Mouse (Mus musculus): ENCODE measurements at regions not wholly inside any gene's neighbourhood (a gene's known extent, or its start where the extent isn't known, plus 50 kb on each side); places are given as distances from the start of the nearest gene placed in this dataset.

- in situ Hi-C loops (cut with MboI, MseI), result no loop called here
These were observed 558.0 kb downstream of the Ebf1 start for GRCm38 (mm10) chr11:45174811-45175798.

- in situ Hi-C loops (cut with MboI, MseI), result no loop called here
These were observed 559.9 kb downstream of the Ebf1 start for GRCm38 (mm10) chr11:45176971-45177370.

- in situ Hi-C loops (cut with MboI, MseI), result no loop called here
These were observed 560.9 kb downstream of the Ebf1 start for GRCm38 (mm10) chr11:45178036-45178435.

- in situ Hi-C loops (cut with MboI, MseI), result no loop called here
These were observed 561.9 kb downstream of the Ebf1 start for GRCm38 (mm10) chr11:45179019-45179418.

GRCm38 (mm10) chr11:45190601-45191370 lies 573.7 kb downstream of the Ebf1 start:
- in situ Hi-C loops (cut with MboI, MseI), result no loop called here

GRCm38 (mm10) chr11:45191392-45192189 lies 574.5 kb downstream of the Ebf1 start:
- in situ Hi-C loops (cut with MboI, MseI), result no loop called here

GRCm38 (mm10) chr11:45193319-45193718 lies 576.2 kb downstream of the Ebf1 start:
- in situ Hi-C loops (cut with MboI, MseI), result no loop called here

- in situ Hi-C loops (cut with MboI, MseI), result no loop called here
These were observed 582.4 kb downstream of the Ebf1 start for GRCm38 (mm10) chr11:45199520-45199919.

- in situ Hi-C loops (cut with MboI, MseI), result no loop called here
These were observed 583.7 kb downstream of the Ebf1 start for GRCm38 (mm10) chr11:45200714-45201405.

- in situ Hi-C loops (cut with MboI, MseI), result no loop called here
These were observed 586.3 kb downstream of the Ebf1 start for GRCm38 (mm10) chr11:45203446-45203845.

- in situ Hi-C loops (cut with MboI, MseI), result no loop called here
These were observed 589.8 kb downstream of the Ebf1 start for GRCm38 (mm10) chr11:45206611-45207525.

GRCm38 (mm10) chr11:45214096-45214495 lies 597.0 kb downstream of the Ebf1 start:
- in situ Hi-C loops (cut with MboI, MseI), result no loop called here

- in situ Hi-C loops (cut with MboI, MseI), result no loop called here
These were observed 599.9 kb downstream of the Ebf1 start for GRCm38 (mm10) chr11:45216942-45217474.

GRCm38 (mm10) chr11:45219239-45219638 lies 602.1 kb downstream of the Ebf1 start:
- in situ Hi-C loops (cut with MboI, MseI), result no loop called here

- in situ Hi-C loops (cut with MboI, MseI), result no loop called here
These were observed 604.9 kb downstream of the Ebf1 start for GRCm38 (mm10) chr11:45222021-45222420.

GRCm38 (mm10) chr11:45235476-45236412 lies 616.1 kb upstream of the Clint1 start:
- in situ Hi-C loops (cut with MboI, MseI), result no loop called here

- in situ Hi-C loops (cut with MboI, MseI), result no loop called here
These were observed 614.8 kb upstream of the Clint1 start for GRCm38 (mm10) chr11:45237056-45237455.

- in situ Hi-C loops (cut with MboI, MseI), result no loop called here
These were observed 612.8 kb upstream of the Clint1 start for GRCm38 (mm10) chr11:45239044-45239443.

GRCm38 (mm10) chr11:45240419-45240818 lies 611.4 kb upstream of the Clint1 start:
- in situ Hi-C loops (cut with MboI, MseI), result no loop called here

All from T-helper 2 cell (primary cell).